Mouse (Mus musculus) olfactory bulb, adult 2 months (tissue): ENCODE results near the gene Plekhb1.

Experiments used
- CTCF ChIP-seq: fragments of 200-500 bp; IDR thresholded peaks from 2 replicates; pipeline ENCODE4 v1.5.1; 2012; ENCODE audit warnings: low read depth, mild to moderate bottlenecking, low read length, moderate library complexity; ENCODE audit not compliant: insufficient read depth
- POLR2A ChIP-seq: fragments of 200-500 bp; IDR thresholded peaks from 2 replicates; pipeline ENCODE4 v1.6.1; 2012; ENCODE audit warnings: mild to moderate bottlenecking, low read depth, low read length, moderate library complexity; ENCODE audit not compliant: insufficient read depth

GRCm38 (mm10) chr7:100684081-100684480 lies 21.9 kb upstream of the Plekhb1 start:
- no peak for TF ChIP-seq CTCF
- no peak for TF ChIP-seq POLR2A
